Mouse (Mus musculus): ENCODE results near the gene Unc5b.

Gene Unc5b

DNA sequence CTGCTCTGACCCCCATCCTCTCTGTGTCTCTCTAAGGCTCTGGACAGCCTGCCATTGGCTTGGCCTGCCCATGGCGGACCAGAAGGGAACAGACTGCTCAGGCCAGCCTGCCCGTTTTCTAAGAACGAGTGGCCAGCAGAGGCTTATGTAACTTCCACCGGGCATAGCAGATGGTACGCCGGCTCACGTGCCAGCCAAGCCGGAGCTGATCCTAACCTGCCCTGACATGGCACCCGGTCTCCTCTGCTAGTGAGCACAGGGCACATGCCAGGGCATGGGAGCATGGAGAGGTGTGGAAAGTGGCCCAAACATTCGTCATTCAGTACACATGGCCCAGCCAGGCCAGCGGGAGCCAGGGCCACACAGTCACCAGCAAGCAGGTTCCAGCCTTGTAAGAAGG is 10.8 kb downstream of the Unc5b start:
- no peak for DNase-seq

GRCm38 (mm10) chr10:60819654-60820192 is 11.7 kb downstream of the Unc5b start:
- no peak for DNase-seq

DNA sequence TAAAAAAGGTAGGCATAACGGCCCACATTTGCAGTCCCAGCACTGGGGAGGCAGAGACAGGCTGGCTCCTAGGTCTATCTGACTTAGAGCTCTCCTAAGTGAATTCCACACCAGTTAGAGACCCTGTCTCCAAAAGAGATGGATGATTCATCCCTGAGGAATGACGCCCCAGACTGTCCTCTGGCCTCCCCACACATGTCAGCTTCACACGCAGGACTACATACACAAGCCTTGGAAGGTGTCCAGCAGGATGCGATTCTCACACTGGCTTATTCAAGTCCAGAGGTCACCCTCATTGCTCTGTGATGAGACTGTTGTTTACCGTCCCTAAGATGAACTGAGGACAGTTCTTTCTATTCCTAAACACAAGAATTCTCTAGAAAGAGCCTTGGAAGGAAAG is 12.2 kb downstream of the Unc5b start:
- no peak for DNase-seq

DNA sequence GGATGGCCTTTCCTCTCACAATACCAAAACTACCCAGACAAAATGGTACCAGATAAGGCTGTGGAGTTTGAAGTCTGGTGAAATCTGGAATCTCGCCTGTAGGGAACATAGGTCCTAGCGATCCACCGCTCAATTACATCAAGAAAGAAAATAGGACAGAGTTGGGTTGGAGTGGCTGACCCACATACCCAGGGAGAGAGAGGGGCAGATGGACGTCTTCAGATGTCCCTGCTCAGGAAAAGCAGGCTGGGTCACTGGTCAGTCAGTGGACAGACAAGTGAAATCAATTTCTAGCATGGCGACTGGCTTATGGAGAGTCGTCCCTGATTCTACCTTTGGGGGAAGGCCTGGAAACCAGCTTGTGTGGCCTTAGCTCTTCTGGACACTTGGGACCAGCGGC is 12.7 kb downstream of the Unc5b start:
- no peak for DNase-seq

- no peak for DNase-seq
Measured at GRCm38 (mm10) chr10:60817868-60818267, 13.5 kb downstream of the Unc5b start.

- DNase-seq = peak; percentile 37 to 54
Measured at GRCm38 (mm10) chr10:60816872-60817648, 14.3 kb downstream of the Unc5b start.

DNA sequence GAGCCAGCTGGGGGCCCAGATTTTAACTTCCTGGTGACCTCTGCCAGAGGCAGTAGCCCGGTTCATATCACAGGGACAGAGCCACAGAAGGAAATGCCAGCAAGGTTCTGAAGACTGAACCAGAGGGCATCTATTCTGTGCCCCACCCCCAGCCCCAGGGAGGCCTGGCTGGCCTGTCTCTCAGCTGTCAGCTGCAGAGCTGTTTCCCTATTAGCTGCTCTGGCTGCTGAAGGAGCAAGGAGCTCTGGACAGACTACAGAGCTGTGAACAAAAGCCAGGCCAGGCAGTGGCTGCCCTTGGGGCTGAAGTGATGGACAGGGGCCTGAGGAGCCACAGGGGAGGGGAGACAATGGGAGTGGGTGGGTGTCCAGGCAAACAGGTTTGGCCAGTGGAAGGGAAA is 15.5 kb downstream of the Unc5b start:
- DNase-seq = no peak

DNA sequence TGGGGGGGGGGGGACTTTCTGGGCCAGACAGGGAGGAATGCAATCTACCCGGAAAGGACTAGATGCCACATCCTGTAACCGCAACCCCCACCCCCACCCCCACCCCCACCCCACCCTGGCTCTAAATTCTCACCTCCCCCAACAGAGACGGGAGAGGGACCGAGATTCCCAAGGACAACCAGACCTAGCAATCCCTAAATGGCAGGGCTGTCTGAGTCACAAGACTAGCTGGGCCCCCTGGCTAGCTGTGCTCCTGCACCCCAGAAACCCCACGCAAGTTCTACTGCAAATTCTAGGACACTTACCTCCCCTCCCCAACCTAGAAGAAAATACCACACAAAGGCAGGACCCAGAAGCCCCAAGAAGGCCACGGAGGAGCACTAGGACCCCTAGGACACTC is 16.3 kb downstream of the Unc5b start:
- DNase-seq = no peak

DNA sequence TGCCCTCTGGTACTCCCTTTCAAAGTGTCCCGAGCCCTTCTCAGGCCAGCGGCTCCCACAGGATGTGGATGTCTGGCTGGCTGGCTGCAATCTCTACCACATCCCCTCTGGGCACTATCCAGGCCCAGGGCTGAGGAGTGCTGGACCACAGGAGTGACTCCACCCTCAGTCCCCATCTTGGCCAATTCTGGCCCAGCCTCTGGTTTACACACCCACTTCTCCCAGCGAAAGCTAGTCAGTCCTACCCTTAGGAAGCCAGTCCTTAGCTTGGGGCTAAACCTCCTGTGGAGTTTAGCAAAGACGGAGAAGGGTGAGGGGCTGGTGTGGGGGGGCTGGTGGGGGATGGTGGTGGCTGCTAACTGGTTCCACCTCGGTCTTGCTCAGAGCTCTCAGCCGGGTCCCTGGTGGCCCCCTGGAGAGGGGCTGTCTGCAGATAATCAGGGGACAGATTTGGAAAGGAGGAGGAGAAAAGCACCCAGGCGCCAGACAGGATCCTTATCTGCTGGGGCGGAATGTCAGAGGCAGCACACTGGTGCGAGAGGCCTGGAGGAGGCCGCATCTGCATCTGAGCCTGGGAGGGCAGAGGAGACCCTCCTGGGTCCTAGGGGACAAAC is 16.8 kb downstream of the Unc5b start:
- no peak for DNase-seq

GRCm38 (mm10) chr10:60813606-60814005 is 17.8 kb downstream of the Unc5b start:
- no peak for DNase-seq

DNA sequence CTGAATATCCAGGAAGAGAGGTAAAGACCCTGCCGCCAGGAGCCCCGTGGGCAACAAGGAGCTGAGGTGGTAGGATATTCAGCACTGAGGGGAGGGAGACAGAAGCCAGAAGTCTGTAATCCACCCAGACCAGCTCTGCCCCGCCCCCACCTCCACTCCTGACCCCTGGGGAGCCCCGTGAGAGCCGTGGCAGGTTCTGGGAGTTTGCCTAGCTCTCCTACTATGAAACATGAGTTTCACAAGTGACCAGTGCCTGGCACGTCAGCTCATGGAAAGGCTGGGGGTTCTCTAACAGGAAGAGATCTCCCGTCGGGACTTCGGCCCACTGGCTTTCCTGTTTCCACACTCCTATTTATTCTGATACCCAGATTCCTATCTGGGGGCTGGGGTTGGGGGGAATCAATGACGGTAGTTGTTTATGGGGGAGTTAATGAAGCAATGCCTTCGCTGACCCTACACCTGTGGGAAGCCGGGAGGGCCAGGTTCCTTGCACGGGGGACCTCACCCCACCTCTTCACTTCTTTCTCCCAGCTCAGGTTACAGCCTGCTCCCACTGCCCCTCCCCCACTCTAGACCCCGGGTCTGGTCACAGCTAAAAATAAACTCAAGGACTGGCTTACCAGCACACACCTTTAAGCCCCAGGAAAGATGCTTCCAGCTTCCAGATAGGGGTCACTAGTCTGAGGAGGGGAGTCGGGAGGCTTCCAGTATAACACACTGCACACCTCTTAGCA is 19.4 kb downstream of the Unc5b start:
- DNase-seq = no peak

- DNase-seq = no peak
Measured at GRCm38 (mm10) chr10:60808447-60808846, 22.9 kb downstream of the Unc5b start.

DNA sequence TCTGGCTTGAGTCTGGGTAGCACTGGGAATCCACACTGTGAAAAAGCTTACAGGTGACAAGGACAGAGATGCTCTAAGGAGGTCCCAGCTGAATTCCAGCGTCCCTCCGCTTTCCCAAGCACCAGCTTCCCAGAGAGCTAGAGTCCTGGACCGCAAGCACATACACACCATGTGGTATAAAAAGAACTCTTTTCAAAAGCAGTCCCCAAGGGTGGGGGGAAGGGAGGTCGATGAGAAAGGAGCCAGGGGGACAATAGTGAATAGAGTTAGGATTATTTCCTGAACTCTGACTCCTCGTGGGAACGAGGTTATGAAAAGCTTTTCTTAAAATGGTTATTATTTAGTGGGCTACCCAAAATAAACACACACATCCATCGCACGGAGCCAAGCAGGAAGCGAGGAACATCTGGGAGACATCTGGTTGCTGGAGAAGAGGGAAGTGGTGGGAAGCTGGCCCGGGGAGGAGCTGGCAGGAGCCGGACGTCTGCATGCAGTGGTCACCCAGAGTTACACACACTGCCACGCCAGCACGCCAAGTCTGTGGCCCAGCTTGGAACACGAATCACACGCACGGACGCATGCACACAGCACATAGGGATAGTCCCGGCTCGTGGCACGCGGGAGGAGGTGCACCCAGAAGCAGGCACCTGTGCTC is 23.7 kb downstream of the Unc5b start:
- no peak for DNase-seq

DNA sequence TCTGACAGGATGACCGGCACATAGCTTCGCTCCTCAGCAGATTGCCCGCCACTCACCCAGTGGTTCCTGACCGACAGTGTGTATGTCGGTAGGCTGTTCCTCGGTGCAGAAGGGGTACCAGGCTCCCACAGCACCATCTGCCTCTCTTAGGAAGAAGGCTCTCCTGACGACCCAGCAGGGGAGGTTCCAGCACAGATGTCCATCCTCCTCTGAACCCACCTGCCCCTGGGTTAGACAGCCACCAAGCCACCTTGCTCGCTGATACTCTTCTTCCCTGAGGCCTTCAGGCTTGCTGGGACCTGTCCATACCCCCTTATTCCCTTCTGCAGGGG is 25.2 kb downstream of the Unc5b start:
- no peak for DNase-seq

DNA sequence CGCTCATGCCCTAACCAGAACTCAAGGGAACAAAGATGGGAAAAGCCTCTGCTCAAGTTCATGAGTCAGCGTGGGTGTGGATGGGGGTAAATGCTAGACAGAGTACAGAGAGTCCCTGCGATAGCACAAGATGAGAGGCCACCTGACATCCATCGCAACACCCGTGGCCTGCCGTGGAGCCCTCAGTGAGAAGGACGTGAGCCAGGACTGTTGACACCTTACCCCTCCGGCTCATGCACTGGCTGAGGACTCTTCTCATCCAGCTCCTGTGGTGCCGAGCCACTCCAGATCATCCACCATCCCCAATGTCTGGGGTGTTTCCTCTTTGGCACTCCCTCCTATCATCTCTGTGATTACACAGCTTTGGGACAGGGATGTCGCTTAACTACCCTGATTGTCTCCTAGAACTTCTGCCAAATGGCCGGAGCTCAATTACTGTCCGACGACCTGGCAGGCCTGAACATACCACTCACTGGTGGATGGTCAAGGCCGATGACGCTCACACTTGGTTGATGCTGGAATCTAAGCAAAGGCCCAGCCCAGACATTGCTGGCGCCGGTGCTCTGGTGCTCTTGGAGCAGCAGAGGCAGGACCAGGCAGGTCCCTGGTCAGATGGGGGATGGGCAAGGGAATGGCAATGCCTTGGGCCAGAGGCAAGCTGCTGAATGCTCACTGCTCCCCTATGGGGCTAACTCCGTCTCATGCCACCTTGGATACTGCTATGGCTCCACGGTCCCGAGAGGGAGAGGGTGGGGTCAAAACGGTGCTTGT is 25.8 kb downstream of the Unc5b start:
- DNase-seq = no peak

GRCm38 (mm10) chr10:60804865-60805264 is 26.5 kb downstream of the Unc5b start:
- no peak for DNase-seq

- no peak for DNase-seq
Measured at GRCm38 (mm10) chr10:60803971-60804370, 27.4 kb downstream of the Unc5b start.

DNA sequence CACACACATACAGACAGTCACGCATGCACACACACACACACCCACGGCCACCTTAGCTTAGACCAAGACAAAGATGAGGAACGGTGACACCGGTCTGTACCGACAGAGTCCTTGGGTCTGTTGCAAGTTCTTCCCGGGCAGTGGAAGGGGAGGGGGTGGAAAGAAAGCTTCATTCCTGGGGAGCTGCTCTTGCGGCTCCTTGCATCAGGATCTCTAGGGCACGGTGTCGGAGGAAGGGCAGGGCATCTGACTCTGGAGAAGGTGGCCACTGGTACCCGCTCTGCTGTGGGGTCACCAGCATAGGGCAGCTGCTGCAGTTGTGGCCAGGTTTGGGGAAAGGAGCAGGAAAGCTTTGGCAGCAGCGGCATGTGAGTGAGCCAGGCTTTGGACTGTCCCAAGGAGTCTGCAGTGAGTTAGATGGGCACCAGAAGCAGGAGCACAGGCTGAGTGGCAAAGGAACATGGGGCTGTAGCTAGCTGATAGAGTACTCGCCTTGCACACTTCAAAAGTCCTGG is 29.4 kb downstream of the Unc5b start:
- no peak for DNase-seq

GRCm38 (mm10) chr10:60801168-60801897 is 30.0 kb downstream of the Unc5b start:
- DNase-seq = no peak

GRCm38 (mm10) chr10:60800295-60801167 is 30.9 kb downstream of the Unc5b start:
- no peak for DNase-seq

Data from thymus, postnatal 36 days (tissue).